9 mouse cellular contexts compared by ENCODE assay signal in genomic region chr19:44545321-44546041, GRCm38 (mm10). TPM values are rescaled to one million over a fixed set of nuclear protein-coding genes. Genes with fewer than 3 reads are reported as not detected.
DNase-seq lines count a peak whose midpoint lies in the region; ATAC-seq and TF ChIP-seq lines count a peak whose summit lies in the region.
"Had no signal": no experiment of that assay in that cellular context is flagged by ENCODE, and none has a peak within 500 bp of the region (broad histone marks: within the 10 kb centered on the region; RNA-seq: fewer than 3 reads in every experiment).

TSS of gene Sec31b (minus strand) at chr19:44545864.

- H3K27me3 ChIP-seq in embryonic facial prominence, embryonic 14.5 days (replicated peaks; ENCODE audit: control insufficient read depth, insufficient read depth, low read length): peaks cover 17% of the 10 kb centered on the region
- peaks cover 4% of the 10 kb centered on the region; the same call in 1 of the 2 replicates for H3K27me3 ChIP-seq in heart, embryonic 15.5 days
- 0 out of 2 replicates have a peak, but pooled peaks cover 4% of the 10 kb centered on the region for H3K27me3 ChIP-seq in small intestine, adult 2 months (ENCODE audit: control insufficient read depth, insufficient read depth, low read length)
- H3K27me3 ChIP-seq: Patski had no signal

- no peaks in the 10 kb centered on the region for H3K9me3 ChIP-seq in embryonic facial prominence, embryonic 14.5 days (ENCODE audit: control insufficient read depth, low read length)
- no peaks in the 10 kb centered on the region for H3K9me3 ChIP-seq in heart, embryonic 15.5 days (replicated peaks)

- H3K9ac ChIP-seq in embryonic facial prominence, embryonic 14.5 days (ENCODE audit: low read depth, low read length): peak within 1 kb of the TSS; percentile 60
- H3K9ac ChIP-seq in heart, embryonic 15.5 days: peak within 1 kb of the TSS; percentile 65

- peak within 1 kb of the TSS; percentile 44 for H3K4me3 ChIP-seq in embryonic facial prominence, embryonic 14.5 days (ENCODE audit: low read depth, low read length)
- peak within 1 kb of the TSS; percentile 58 for H3K4me3 ChIP-seq in heart, embryonic 15.5 days
- peak within 1 kb of the TSS; percentile 64 for H3K4me3 ChIP-seq in small intestine, adult 2 months (ENCODE audit: low read depth, low read length)

- H3K27ac ChIP-seq in embryonic facial prominence, embryonic 14.5 days (replicated peaks; ENCODE audit: low read depth, low read length): no peak within 1 kb of the TSS
- peak within 1 kb of the TSS; percentile 8; the same call in 1 of the 2 replicates for H3K27ac ChIP-seq in heart, embryonic 15.5 days
- no peak within 1 kb of the TSS for H3K27ac ChIP-seq in small intestine, adult 2 months (ENCODE audit: insufficient read depth, low read depth, low read length)

- peak within 1 kb of the TSS; percentile 72 for H3K4me2 ChIP-seq in embryonic facial prominence, embryonic 14.5 days (ENCODE audit: low read depth, low read length)
- H3K4me2 ChIP-seq in heart, embryonic 15.5 days: peak within 1 kb of the TSS; percentile 71

- peaks cover 28% of the 10 kb centered on the region for H3K36me3 ChIP-seq in embryonic facial prominence, embryonic 14.5 days (ENCODE audit: control insufficient read depth, insufficient read depth, low read length)
- peaks cover 28% of the 10 kb centered on the region for H3K36me3 ChIP-seq in heart, embryonic 15.5 days
- H3K36me3 ChIP-seq in small intestine, adult 2 months (ENCODE audit: control insufficient read depth, insufficient read depth, low read length): peaks cover 22% of the 10 kb centered on the region

- 2% methylated on average over 22 of the region's 47 CpGs for WGBS in embryonic facial prominence, embryonic 14.5 days
- 1% methylated on average over 47 of the region's 47 CpGs for WGBS in heart, embryonic 15.5 days
- 3% methylated on average over 45 of the region's 47 CpGs for WGBS in small intestine, adult 2 months

- peak; percentile 32; the same call in 1 of the 2 replicates for ATAC-seq in embryonic facial prominence, embryonic 14.5 days (ENCODE audit: low read depth)
- peak; percentile 75 for ATAC-seq in heart, embryonic 15.5 days (replicated peaks; ENCODE audit: insufficient number of reproducible peaks, insufficient read depth, low FRiP score, low read depth)
- ATAC-seq: Patski had no signal

- no peak for TF ChIP-seq POLR2A in small intestine, adult 2 months (IDR thresholded peaks at IDR 0.05; ENCODE audit: low read depth, low read length)

- H3K4me1 ChIP-seq in embryonic facial prominence, embryonic 14.5 days (ENCODE audit: control insufficient read depth, insufficient read depth, low read length): no peaks in the 10 kb centered on the region
- H3K4me1 ChIP-seq in heart, embryonic 15.5 days (replicated peaks): peaks cover 9% of the 10 kb centered on the region
- H3K4me1 ChIP-seq in small intestine, adult 2 months (ENCODE audit: control insufficient read depth, insufficient read depth, insufficient read length, low read length): no peaks in the 10 kb centered on the region

- peak; percentile 18 for DNase-seq in 3134 (ENCODE audit: extremely low read depth, insufficient read length, low spot score)
- DNase-seq in adrenal gland, postnatal 4 days (ENCODE audit: low spot score in 2 of 2): peak; percentile 39 to 41
- no peak for DNase-seq in embryonic facial prominence, embryonic 14.5 days (ENCODE audit: low spot score)
- DNase-seq in kidney, postnatal 10 days: peak; percentile 75
- peak; percentile 60 to 64 for DNase-seq in lung, postnatal 4 days
- DNase-seq in thymus, postnatal 14 days: no peak

- no peak for TF ChIP-seq CTCF in small intestine, adult 2 months (IDR thresholded peaks at IDR 0.05; ENCODE audit: extremely low read depth, insufficient read length, insufficient replicate concordance, low read depth, low read length)

RNA-seq across cellular contexts. Expression of gene Sec31b, which starts in this region (rescaled TPM):
- total RNA-seq in adrenal gland, postnatal 4 days (2021): 1 to 10 TPM; 4.5 to 5.8 TPM
- 0.33 and 0.46 TPM in 2 replicates for polyA plus RNA-seq in embryonic facial prominence, embryonic 14.5 days (2014; fragmentation: Nextera tagmentation; extraction: Ambion mirVana)
- 1.7 and 1.9 TPM in 2 replicates for polyA plus RNA-seq in heart, embryonic 15.5 days (2015; fragmentation: Nextera tagmentation; extraction: Ambion mirVana)
- polyA plus RNA-seq in small intestine, adult 2 months (2012; rRNA removed): 1.3 and 1.5 TPM in 2 replicates

Comparison
In these comparisons a context has a peak if more than half of its experiments do, and no peak if none do; other contexts are left out.
1. Peak in ATAC-seq, H3K4me3 ChIP-seq, H3K9ac ChIP-seq and H3K4me2 ChIP-seq in embryonic facial prominence, embryonic 14.5 days; RNA of the gene not detected or under 1 TPM.
2. DNase-seq: peak in 3134 (single experiment), adrenal gland, postnatal 4 days (2 of 2), kidney, postnatal 10 days (single experiment) and lung, postnatal 4 days (2 of 2); none in embryonic facial prominence, embryonic 14.5 days (single experiment) and thymus, postnatal 14 days (single experiment).
3. Peak in every context shown above with its lines, with median percentiles within 50 percentile points of each other: H3K4me3 ChIP-seq.